Mouse (Mus musculus) heart, postnatal 10 days (tissue): Measurements from ENCODE around the gene Myzap. TPM values are rescaled to one million over a fixed set of nuclear protein-coding genes. Genes with fewer than 3 reads are reported as not detected.

ENCODE experiments used
- DNase-seq, 2 experiments: peaks; one replicate each; pipeline ENCODE4 v3.0.0; 2021
- intact Hi-C: fragments of 180-260 bp; cut with DNase I; formaldehyde crosslinking; loops from one replicate; pipeline ENCODE4 v1.15.1; 2025
- total RNA-seq, 2 experiments: library from RNA; stranded (reverse); gene quantifications; 2 replicates each; pipeline ENCODE4 v1.2.3; 2021

Gene Myzap
- total RNA-seq, 2 experiments from 2014 or later, result 325 to 374 TPM

DNA sequence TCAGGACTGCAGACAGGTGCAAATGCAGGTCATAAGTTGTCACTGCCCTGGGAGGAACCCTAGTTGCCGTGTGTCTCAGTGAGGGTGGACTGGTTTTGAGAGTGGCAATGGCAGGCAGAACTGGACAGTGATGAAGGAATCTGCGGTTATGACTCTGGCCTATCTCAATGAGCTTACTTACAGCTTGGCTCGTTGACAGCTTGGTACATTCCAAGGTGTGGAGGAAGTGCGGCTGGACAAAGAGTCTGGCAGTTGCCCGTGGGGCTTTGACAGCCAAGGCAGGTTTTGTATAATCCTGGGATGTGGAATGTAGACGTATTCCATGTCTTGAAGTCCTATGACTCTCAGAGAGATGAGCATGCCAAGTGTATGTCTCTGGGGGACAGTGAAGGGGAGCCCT, 16.9 kb upstream of the Myzap start:
- intact Hi-C loops, result no loop called here
- DNase-seq, result peak in 1 of 2 experiments; percentile 41

DNA sequence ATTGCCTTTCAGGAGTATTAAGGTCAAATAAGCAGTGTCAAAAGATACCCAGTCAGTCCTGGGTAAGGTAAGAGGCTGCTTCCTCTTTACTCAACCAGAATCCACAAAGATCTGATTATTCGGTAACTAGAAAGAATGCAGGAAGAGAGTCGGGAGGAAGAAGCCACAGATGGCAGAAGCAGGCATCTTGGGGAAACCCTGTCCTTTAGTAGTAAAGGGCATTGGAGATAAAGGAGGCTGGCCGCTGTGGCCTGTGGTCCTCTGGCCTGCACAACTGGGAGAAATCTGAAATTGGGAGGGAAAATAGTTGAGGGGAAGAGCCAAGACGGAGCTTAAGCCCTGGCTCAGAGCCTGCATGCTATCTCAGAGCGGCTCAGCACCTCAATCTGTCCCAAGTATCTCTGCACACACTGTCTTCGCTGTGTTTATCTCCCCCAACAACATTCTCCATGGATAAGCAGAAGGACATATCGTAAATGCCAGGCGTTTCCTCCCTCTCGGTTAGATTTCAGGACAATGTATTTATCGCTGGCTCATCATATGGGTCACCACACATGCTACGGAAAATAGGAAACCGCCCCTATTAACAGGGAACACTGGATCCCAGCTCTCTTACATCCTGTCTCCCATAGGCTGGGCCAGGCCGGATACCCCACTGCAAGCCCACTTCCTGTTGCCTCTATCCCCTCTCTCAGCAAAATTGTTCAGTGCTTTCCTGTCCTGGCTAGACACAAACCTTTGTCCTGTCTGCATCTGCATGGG, 14.3 kb upstream of the Myzap start:
- peak in 1 of 2 experiments; percentile 37 for DNase-seq
- intact Hi-C loops, result no loop called here

DNA sequence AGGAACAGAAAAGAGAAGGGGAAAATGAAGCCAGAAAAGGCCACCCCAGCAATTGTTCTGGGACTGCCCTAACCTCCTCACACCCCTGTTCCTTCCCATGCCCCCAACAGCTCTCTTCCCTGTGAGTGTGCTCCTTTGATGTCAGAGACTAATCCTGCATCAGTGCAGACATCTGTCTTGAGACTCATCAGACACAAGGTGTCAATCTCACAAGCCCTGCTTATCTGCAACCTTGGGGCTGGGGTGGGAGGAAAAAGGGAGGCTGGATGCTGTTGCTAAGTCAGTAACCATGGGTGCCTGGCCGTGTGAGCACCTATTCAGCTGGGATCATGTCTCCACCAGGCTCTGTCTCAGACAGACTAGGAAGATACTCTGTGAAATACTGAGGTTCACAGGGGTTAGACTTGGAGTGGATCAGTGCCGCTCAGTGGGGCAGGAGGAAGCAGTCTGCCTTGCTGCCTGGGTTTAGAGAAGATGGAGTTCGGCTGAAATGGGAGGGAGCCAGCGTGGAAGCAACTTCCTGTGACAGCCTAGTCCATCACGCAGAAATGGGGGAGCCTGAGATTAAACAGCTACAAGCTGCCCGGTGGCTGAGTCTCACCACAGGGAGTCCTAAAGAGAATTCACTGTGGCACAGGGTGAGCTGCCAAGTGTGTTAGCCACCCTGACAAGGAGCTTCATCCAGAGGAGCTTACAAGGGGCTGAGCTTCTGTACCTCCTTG, 12.9 kb upstream of the Myzap start:
- intact Hi-C loops, result no loop called here
- no peak for DNase-seq

GRCm38 (mm10) chr9:71599861-71600260, 7.7 kb upstream of the Myzap start:
- peak in 1 of 2 experiments; percentile 29 for DNase-seq
- intact Hi-C loops, result no loop called here

GRCm38 (mm10) chr9:71596888-71597287, 4.7 kb upstream of the Myzap start:
- intact Hi-C loops, result no loop called here
- no peak for DNase-seq

GRCm38 (mm10) chr9:71592577-71593285, 571 bp upstream of the Myzap start:
- DNase-seq, result peak in 1 of 2 experiments; percentile 38
- intact Hi-C loops, result no loop called here

GRCm38 (mm10) chr9:71591106-71591505, 1.1 kb downstream of the Myzap start:
- DNase-seq, result peak; percentile 59 to 60
- intact Hi-C loops, result loop anchor here (2.0 kb wide), 1 partner anchor 22 kb away; no protein-coding TSS in a partner anchor

GRCm38 (mm10) chr9:71589771-71590170, 2.4 kb downstream of the Myzap start:
- intact Hi-C loops, result loop anchor here (2.0 kb wide), 1 partner anchor 23 kb away; no protein-coding TSS in a partner anchor
- DNase-seq, result peak; percentile 65 to 73

GRCm38 (mm10) chr9:71588930-71589592, 3.1 kb downstream of the Myzap start:
- intact Hi-C loops, result no loop called here
- peak; percentile 69 to 82 for DNase-seq

DNA sequence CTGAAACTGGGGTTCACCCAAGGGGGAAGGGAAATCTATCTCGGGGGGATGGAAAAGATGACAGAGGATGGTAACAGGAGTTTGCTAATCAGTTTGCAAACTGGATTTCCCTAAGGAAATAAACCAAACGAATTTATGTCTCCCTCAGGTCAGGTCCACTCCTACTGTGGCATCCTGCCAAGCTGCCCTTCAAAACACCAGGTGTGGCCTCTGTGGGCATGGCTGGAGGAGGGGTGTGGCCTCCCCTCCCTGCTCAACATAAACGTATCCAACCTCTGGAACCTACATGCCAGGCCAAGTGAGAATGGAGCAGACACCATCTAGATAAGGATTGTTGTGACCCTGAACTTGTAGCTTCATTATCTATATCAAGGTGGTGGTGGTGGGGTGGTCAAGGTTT, 5.8 kb downstream of the Myzap start:
- intact Hi-C loops, result no loop called here
- no peak for DNase-seq

GRCm38 (mm10) chr9:71582771-71583170, 9.4 kb downstream of the Myzap start:
- intact Hi-C loops, result no loop called here
- DNase-seq, result no peak

GRCm38 (mm10) chr9:71578896-71579564, 13.1 kb downstream of the Myzap start:
- intact Hi-C loops, result no loop called here
- DNase-seq, result peak in 1 of 2 experiments; percentile 40

- intact Hi-C loops, result no loop called here
- no peak for DNase-seq
These were observed 17.7 kb downstream of the Myzap start for GRCm38 (mm10) chr9:71574440-71574839.

DNA sequence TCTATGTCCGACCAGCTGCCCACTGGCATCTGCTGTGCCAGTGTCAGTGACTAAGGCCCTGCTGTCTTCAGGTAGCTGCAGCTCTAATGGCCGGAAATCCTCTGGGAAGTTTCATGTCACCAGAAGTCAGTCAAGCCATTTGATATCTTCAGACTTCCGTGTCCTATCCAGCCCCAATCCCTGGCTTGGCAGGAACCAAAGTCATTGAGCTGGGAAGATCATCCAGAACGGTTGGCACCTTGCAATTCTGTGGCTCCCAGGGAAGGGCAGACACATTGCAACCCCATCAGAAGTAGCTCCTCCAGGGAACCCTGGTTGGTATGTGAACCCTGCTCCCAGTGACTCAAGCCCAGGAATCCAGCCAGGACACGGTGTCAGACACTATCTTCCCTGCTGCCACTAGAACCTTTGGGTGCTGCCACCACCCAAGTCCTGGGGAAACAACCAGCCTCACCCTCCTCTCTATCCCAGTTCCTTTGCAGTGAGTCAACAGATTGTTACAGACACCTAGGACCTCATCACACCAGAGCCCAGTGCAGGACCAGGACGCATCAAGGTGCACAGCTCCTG, 18.3 kb downstream of the Myzap start:
- peak; percentile 75 to 82 for DNase-seq
- intact Hi-C loops, result no loop called here

GRCm38 (mm10) chr9:71571150-71571633, 21.0 kb downstream of the Myzap start:
- peak; percentile 39 to 51 for DNase-seq
- intact Hi-C loops, result no loop called here

DNA sequence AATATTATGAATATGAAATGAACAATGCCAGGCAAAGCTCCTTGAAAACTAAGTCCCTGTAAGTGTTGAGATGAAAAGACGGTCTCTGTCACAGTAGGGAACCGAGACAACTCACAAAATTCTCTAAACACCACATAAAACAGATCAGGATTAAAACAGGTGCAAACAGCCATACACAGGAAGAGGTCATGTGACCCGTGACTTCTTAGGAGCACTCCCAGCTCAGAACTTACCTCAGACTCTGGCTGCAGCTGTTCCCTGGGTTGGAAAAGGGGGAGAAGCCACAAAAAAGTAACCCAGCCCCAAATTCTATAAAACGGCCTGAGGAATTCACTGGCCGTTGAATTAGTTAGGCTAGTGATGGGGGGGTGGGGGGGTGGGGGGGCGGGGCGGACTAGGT, 22.0 kb downstream of the Myzap start:
- intact Hi-C loops, result no loop called here
- DNase-seq, result no peak

DNA sequence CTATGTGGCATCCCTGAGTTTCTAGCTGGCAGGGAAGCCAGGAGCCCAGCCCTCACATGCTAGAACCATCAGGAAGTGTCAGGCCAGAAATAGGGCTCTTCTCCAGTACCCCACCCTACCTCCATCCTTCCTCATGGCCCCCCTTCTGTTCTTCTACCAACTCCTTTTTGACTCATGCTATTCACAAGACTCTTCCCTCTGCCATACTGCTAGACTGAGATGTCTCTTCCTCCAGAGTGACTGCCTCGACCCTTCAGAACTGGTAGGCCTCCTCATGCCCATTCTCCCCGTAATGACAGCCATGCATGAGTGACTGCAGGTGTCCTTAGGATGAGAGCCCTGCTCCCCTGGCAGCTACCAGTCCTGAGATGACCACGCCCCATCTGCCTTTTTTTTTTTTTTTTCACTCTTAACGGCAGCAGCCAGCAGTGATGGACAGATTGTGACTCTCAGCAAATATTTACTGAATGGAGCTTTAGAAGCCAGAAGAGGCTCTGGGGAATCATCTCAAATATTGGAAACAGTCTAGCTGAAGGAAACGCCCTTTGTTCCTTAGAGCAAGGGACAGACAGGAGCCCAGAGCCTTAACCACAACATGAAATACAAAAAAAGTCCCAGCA, 23.7 kb downstream of the Myzap start:
- peak in 1 of 2 experiments; percentile 36 for DNase-seq
- intact Hi-C loops, result no loop called here

GRCm38 (mm10) chr9:71567391-71567790, 24.8 kb downstream of the Myzap start:
- intact Hi-C loops, result no loop called here
- no peak for DNase-seq

- intact Hi-C loops, result no loop called here
- DNase-seq, result no peak
These were observed 25.4 kb downstream of the Myzap start for GRCm38 (mm10) chr9:71566763-71567162.
